In the genomic region with DNA sequence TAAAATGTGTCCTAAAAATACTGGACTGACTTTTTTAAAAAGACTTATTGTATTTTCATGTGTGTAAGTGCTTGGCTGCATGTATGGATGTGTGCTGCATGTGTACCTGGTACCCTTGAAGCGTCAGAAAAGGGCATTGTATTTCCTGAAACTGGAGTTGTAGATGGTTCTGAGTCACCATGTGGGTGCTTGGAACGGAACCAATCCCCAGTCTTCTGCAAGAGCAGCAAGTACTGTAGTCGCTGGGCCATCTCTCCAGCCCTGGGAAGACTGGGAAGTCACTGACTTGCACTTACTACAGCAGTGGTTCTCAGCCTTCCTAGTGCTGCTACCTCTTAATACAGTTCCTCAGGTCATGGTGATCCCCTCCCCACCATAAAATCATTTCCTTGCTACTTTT, we compare ENCODE assay signal across 14 mouse cellular contexts.
DNase-seq lines count a peak whose midpoint lies in the region; ATAC-seq lines count a peak whose summit lies in the region.
"Had no signal": no experiment of that assay in that cellular context is flagged by ENCODE, and none has a peak within 500 bp of the region (broad histone marks: within the 10 kb centered on the region; RNA-seq: fewer than 3 reads in every experiment).

No protein-coding gene starts in this region.

- peak; percentile 66 for ATAC-seq in frontal cortex, adult (ENCODE audit: low TSS enrichment)
- no peak for ATAC-seq in CD4-positive, CD25-positive, alpha-beta regulatory T cell, adult 4 months
- ATAC-seq: forebrain, embryonic 13.5 days; intestine, embryonic 15.5 days had no signal

- no peak for DNase-seq in frontal cortex, postnatal 36 days (ENCODE audit: low spot score in 2 of 2)
- peak; percentile 38 for DNase-seq in right cerebral cortex, adult 18-20 months
- DNase-seq in right cerebral cortex, postnatal 14 days, result no peak
- DNase-seq in adrenal gland, postnatal 14 days, result peak; percentile 56
- DNase-seq in lung, postnatal 25 days (ENCODE audit: low spot score), result no peak
- DNase-seq: B cell, adult 2 months; cerebellum, postnatal 10 days; gastrocnemius, postnatal 10 days; heart, adult 18-20 months; kidney, adult 18-20 months had no signal

Comparison
In these comparisons a context has a peak if more than half of its experiments do, and no peak if none do; other contexts are left out.
1. DNase-seq: peak in right cerebral cortex, adult 18-20 months (single experiment) and adrenal gland, postnatal 14 days (single experiment); none in frontal cortex, postnatal 36 days (0 of 2), right cerebral cortex, postnatal 14 days (single experiment) and lung, postnatal 25 days (single experiment).